Mouse (Mus musculus): ENCODE measurements around the gene Gzmk.

DNA sequence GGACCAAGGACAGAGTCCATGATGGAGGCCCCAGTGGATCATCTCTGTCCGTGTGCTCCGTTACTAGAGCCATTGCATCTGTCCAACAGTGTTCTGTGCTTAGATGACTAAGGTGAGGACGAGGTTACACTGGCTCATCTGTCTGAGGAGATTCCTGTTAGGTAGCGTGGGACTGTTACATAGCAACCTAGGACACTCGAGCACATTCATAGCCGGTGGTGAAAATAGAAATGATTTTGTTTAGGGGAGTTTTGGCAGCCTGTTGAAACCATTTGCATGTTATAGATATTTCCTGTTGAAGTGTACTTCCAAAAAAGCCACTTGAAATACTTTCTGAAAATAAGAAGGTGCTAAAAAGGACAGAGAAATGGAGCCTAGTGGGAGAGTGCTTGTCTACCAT lies 51.5 kb downstream of the Gzmk start:
- TF ChIP-seq ZC3H11A (IDR thresholded peaks at IDR 0.05; ENCODE audit: borderline replicate concordance, low read depth, low read length) (no peak), HCFC1 (IDR thresholded peaks at IDR 0.05; ENCODE audit: borderline replicate concordance, insufficient read depth, low read length) (no peak), MAFK (IDR thresholded peaks at IDR 0.05; ENCODE audit: insufficient read depth, low read depth, low read length) (no peak), ZNF384 (IDR thresholded peaks at IDR 0.05; ENCODE audit: low read depth, low read length) (no peak), CHD2 (IDR thresholded peaks at IDR 0.05; ENCODE audit: low read depth, low read length) (no peak)

Measured in ES-E14 (cell line).